Mouse (Mus musculus) midbrain, embryonic 12.5 days (tissue): ENCODE measurements around the gene Espn. TPM values are rescaled to one million over a fixed set of nuclear protein-coding genes. Genes with fewer than 3 reads are reported as not detected.

Experiments
- ATAC-seq: fragments of 200-750 bp; cut with Nextera tagmentation; 2 replicates; pipeline ENCODE4 v1.8.0; 2017; ENCODE audit warnings: low read depth, moderate TSS enrichment, moderate library complexity; ENCODE audit not compliant: low FRiP score
- H3K27ac ChIP-seq: fragments of 300-500 bp; sonication (generic); replicated peaks from 2 replicates; pipeline ENCODE4 v1.5.1; 2016; ENCODE audit warnings: mild to moderate bottlenecking
- H3K27me3 ChIP-seq: fragments of 300-500 bp; sonication (generic); 2 replicates; pipeline ENCODE4 v1.6.1; 2016; ENCODE audit warnings: mild to moderate bottlenecking
- H3K36me3 ChIP-seq: fragments of 300-500 bp; sonication (generic); 2 replicates; pipeline ENCODE4 v1.6.1; 2016
- H3K4me1 ChIP-seq: fragments of 300-500 bp; sonication (generic); 2 replicates; pipeline ENCODE4 v1.6.1; 2016
- H3K4me2 ChIP-seq: fragments of 300-500 bp; sonication (generic); replicated peaks from 2 replicates; pipeline ENCODE4 v1.6.1; 2016; ENCODE audit warnings: mild to moderate bottlenecking, moderate library complexity
- H3K4me3 ChIP-seq: fragments of 300-500 bp; sonication (generic); 2 replicates; pipeline ENCODE4 v1.5.1; 2016; ENCODE audit warnings: mild to moderate bottlenecking
- H3K9ac ChIP-seq: fragments of 300-500 bp; sonication (generic); replicated peaks from 2 replicates; pipeline ENCODE4 v1.6.1; 2016; ENCODE audit warnings: mild to moderate bottlenecking, moderate library complexity
- H3K9me3 ChIP-seq: fragments of 300-500 bp; sonication (generic); 2 replicates; pipeline ENCODE4 v1.6.1; 2016; ENCODE audit warnings: mild to moderate bottlenecking
- WGBS: fragments of 180-500 bp; shearing (Covaris S2); methylation state at CpG from one replicate; pipeline ENCODE4 v1.1.7; 2016; 5-methylcytosine and 5-hydroxymethylcytosine counted together
- polyA plus RNA-seq: library from polyadenylated mRNA; unstranded; fragments of >200 nt; fragmentation: Nextera tagmentation; extraction: Ambion mirVana; gene quantifications from 2 replicates; pipeline ENCODE4 v1.2.1, GENCODE M21; 2016

Espn gene
- polyA plus RNA-seq, 1 experiment from 2014 or later = 0.26 TPM

GRCm38 (mm10) chr4:152086505-152087210 lies 65.5 kb downstream of the Espn start:
- WGBS = under 1% methylated on average over 75 of the region's 92 CpGs
- H3K4me1 ChIP-seq = peaks cover 19% of the 10 kb centered on the region

DNA sequence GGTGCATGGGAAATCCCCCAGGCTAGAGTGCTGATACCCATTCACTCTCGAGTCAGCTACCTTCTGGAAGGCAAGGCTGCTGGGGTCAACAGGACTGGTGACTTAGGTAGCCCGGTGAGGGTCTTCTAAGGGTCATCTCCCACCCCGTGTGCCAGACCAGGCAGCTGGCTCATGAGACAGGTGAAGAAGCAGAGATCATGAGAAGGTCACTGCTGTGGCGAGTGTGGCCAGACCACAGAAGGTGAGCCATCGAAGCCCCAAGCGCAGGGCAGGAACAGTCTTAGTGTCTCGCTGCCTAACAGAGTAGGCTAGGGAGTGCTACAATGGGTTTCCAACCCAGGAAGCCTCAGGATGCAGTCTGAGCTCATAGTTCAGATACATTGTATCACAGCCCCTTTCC lies 67.6 kb downstream of the Espn start:
- Histone ChIP-seq H3K9ac (no peak overlapping the region), H3K9me3 (no peaks in the 10 kb centered on the region; the same call in 1 of the 2 replicates), H3K4me3 (no peak overlapping the region), H3K4me1 (peaks cover 19% of the 10 kb centered on the region), H3K4me2 (no peak overlapping the region), H3K36me3 (no peaks in the 10 kb centered on the region), H3K27ac (no peak overlapping the region), H3K27me3 (peaks cover 34% of the 10 kb centered on the region)
- no peak for ATAC-seq
- 87% methylated on average over 7 of the region's 7 CpGs for WGBS

More at GRCm38 (mm10) chr4:152086505-152087210, 65.5 kb downstream of the Espn start:
- Histone ChIP-seq H3K4me2 (peak overlapping the region; percentile 81), H3K4me3 (peak overlapping the region; percentile 76), H3K36me3 (no peaks in the 10 kb centered on the region), H3K9ac (peak overlapping the region; percentile 80), H3K9me3 (no peaks in the 10 kb centered on the region; the same call in 1 of the 2 replicates), H3K27me3 (peaks cover 34% of the 10 kb centered on the region), H3K27ac (no peak overlapping the region)
- peak; percentile 78 for ATAC-seq

DNA sequence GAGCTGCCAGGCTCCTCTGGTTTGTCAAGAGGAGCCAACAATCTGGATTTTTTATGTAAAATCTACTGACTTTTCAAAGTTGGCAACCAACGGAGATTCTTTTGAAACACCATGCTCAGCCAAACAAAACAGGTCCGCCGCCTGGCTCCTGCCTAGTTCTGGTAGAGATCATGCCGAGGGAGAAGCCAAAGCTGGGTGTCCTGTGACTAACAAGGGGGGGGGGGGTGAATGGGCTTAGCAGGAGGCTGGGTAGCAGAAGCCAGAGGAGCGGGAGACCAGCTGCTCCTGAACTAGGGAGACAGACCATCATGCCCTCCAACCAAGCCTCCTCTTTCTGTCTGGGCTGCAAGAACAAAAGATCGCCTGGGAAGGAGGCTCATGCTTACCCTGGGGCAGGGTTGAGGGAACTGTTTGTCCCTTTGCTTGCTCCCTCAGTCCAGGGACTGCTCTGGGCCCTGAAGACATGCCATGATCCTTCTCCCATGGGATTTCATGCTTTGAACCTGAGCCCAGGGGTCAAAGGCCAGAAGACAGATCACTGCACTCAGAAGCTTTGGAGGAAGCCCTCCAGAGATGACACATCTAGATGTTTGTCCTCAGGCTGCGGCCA lies 68.5 kb downstream of the Espn start:
- Histone ChIP-seq H3K4me3 (no peak overlapping the region), H3K4me2 (no peak overlapping the region), H3K27ac (no peak overlapping the region), H3K9ac (no peak overlapping the region), H3K27me3 (peaks cover 34% of the 10 kb centered on the region), H3K36me3 (no peaks in the 10 kb centered on the region), H3K4me1 (peaks cover 18% of the 10 kb centered on the region), H3K9me3 (no peaks in the 10 kb centered on the region; the same call in 1 of the 2 replicates)
- 68% methylated on average over 7 of the region's 7 CpGs for WGBS
- ATAC-seq = no peak

GRCm38 (mm10) chr4:152079931-152080330 lies 72.2 kb downstream of the Espn start:
- H3K36me3 ChIP-seq = no peaks in the 10 kb centered on the region
- H3K4me3 ChIP-seq = no peak overlapping the region
- no peaks in the 10 kb centered on the region; the same call in 1 of the 2 replicates for H3K9me3 ChIP-seq
- ATAC-seq = no peak
- H3K27ac ChIP-seq = no peak overlapping the region
- 75% methylated on average over 7 of the region's 7 CpGs for WGBS
- H3K9ac ChIP-seq = no peak overlapping the region
- H3K4me2 ChIP-seq = no peak overlapping the region
- H3K4me1 ChIP-seq = no peaks in the 10 kb centered on the region
- H3K27me3 ChIP-seq = peaks cover 13% of the 10 kb centered on the region

DNA sequence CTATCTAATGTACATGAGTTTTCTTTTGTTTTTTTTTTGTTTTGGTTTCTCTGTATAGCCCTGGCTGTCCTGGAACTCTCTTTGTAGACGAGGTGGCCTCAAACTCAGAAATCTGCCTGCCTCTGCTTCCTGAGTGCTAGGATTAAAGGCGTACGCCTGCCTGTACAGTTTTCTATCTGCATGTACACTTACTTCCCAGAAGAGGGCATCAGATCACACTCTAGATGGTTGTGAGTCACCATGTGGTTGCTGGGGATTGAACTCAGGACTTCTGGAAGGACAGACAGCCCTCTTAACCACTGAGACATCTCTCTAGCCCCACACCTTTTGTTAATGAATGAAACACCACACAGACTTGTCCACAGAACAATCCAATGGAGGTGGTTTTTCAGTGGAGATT lies 72.9 kb downstream of the Espn start:
- no peak overlapping the region for H3K4me3 ChIP-seq
- no peak for ATAC-seq
- H3K4me1 ChIP-seq = no peaks in the 10 kb centered on the region
- H3K4me2 ChIP-seq = no peak overlapping the region
- no peaks in the 10 kb centered on the region; the same call in 1 of the 2 replicates for H3K9me3 ChIP-seq
- 87% methylated on average over 3 of the region's 3 CpGs for WGBS
- no peaks in the 10 kb centered on the region for H3K36me3 ChIP-seq
- H3K27ac ChIP-seq = no peak overlapping the region
- peaks cover 7% of the 10 kb centered on the region for H3K27me3 ChIP-seq
- H3K9ac ChIP-seq = no peak overlapping the region

- no peak overlapping the region for H3K4me3 ChIP-seq
- ATAC-seq = no peak
- 91% methylated on average over 10 of the region's 10 CpGs for WGBS
These were observed 74.1 kb downstream of the Espn start for GRCm38 (mm10) chr4:152078105-152078530.

GRCm38 (mm10) chr4:152077191-152077590 lies 75.0 kb downstream of the Espn start:
- Histone ChIP-seq H3K36me3 (no peaks in the 10 kb centered on the region), H3K27me3 (no peaks in the 10 kb centered on the region), H3K9ac (no peak overlapping the region), H3K4me3 (no peak overlapping the region), H3K9me3 (no peaks in the 10 kb centered on the region; the same call in 1 of the 2 replicates), H3K27ac (no peak overlapping the region), H3K4me1 (peaks cover 6% of the 10 kb centered on the region), H3K4me2 (no peak overlapping the region)
- WGBS = 89% methylated on average over 9 of the region's 9 CpGs
- ATAC-seq = no peak

More at GRCm38 (mm10) chr4:152078105-152078530, 74.1 kb downstream of the Espn start:
- H3K4me1 ChIP-seq = no peaks in the 10 kb centered on the region
- no peaks in the 10 kb centered on the region; the same call in 1 of the 2 replicates for H3K9me3 ChIP-seq
- no peaks in the 10 kb centered on the region for H3K36me3 ChIP-seq
- H3K27me3 ChIP-seq = no peaks in the 10 kb centered on the region
- no peak overlapping the region for H3K27ac ChIP-seq
- H3K4me2 ChIP-seq = no peak overlapping the region
- H3K9ac ChIP-seq = no peak overlapping the region

GRCm38 (mm10) chr4:152074548-152074947 lies 77.6 kb downstream of the Espn start:
- Histone ChIP-seq H3K4me3 (no peak overlapping the region), H3K27me3 (no peaks in the 10 kb centered on the region), H3K4me1 (peaks cover 7% of the 10 kb centered on the region), H3K9ac (no peak overlapping the region), H3K4me2 (no peak overlapping the region), H3K27ac (no peak overlapping the region), H3K9me3 (no peaks in the 10 kb centered on the region), H3K36me3 (no peaks in the 10 kb centered on the region)
- WGBS = 82% methylated on average over 9 of the region's 9 CpGs
- ATAC-seq = no peak

- no peak for ATAC-seq
- peaks cover 7% of the 10 kb centered on the region for H3K4me1 ChIP-seq
- H3K27ac ChIP-seq = no peak overlapping the region
- no peak overlapping the region for H3K4me3 ChIP-seq
- no peaks in the 10 kb centered on the region for H3K9me3 ChIP-seq
- no peaks in the 10 kb centered on the region for H3K36me3 ChIP-seq
- 88% methylated on average over 6 of the region's 6 CpGs for WGBS
- H3K9ac ChIP-seq = no peak overlapping the region
- H3K27me3 ChIP-seq = no peaks in the 10 kb centered on the region
- no peak overlapping the region for H3K4me2 ChIP-seq
These were observed 78.5 kb downstream of the Espn start for GRCm38 (mm10) chr4:152073715-152074114.

DNA sequence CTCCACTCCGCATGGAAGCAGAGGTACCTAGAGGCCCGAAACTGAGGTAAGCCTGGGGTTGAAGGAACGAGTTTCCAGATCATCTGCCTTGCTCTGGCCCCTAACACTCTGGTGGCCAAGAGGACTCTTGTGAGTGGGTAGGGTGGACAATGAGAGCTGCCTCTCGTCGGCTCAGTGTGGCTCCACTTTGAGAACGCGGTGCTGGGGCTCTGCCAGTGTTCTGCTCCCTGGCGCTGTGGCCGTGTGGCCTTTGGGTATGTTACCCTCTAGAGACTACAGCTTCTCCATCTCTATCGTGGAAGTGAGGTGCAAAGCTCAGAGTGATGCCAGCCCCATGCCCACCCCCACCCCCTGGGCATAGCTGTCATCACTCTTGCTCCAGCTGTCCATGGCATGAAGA lies 79.5 kb downstream of the Espn start:
- peaks cover 7% of the 10 kb centered on the region for H3K4me1 ChIP-seq
- no peak for ATAC-seq
- WGBS = 63% methylated on average over 10 of the region's 10 CpGs
- no peaks in the 10 kb centered on the region for H3K36me3 ChIP-seq
- no peaks in the 10 kb centered on the region for H3K9me3 ChIP-seq
- no peak overlapping the region for H3K9ac ChIP-seq
- H3K27ac ChIP-seq = no peak overlapping the region
- H3K4me3 ChIP-seq = no peak overlapping the region
- H3K4me2 ChIP-seq = no peak overlapping the region
- no peaks in the 10 kb centered on the region for H3K27me3 ChIP-seq

DNA sequence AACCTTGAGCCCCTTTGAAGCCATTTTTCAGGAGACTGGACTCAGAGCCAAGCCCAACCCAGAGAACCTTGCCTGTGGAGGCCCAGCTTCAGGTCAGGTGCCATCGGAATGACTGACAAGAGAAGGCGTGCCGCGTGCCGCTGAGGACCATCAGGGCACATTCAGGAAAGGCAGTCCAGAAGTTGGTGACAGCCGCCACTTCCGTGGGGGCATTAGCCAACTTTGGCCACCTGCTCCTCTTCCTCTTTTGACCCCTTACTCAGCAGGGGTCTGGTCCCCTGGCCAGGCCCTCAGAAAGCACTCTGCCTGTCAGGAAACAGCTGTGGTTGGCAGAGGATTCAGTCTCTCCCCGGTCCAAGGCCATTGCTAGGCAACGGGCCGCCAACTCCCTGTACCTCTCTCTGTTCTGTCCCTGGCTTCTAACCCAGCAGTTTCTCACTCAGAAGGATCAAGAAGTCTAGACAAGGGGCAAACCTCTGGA lies 80.0 kb downstream of the Espn start, which contains the start of gene Plekhg5:
Gene Plekhg5, plus strand, starts transcription at position 378 of the 481 bp plus-strand sequence.
- peaks cover 7% of the 10 kb centered on the region for H3K4me1 ChIP-seq
- H3K9me3 ChIP-seq = no peaks in the 10 kb centered on the region
- no peak for ATAC-seq
- H3K4me2 ChIP-seq = no peak within 1 kb of the TSS
- no peaks in the 10 kb centered on the region for H3K36me3 ChIP-seq
- no peaks in the 10 kb centered on the region for H3K27me3 ChIP-seq
- no peak within 1 kb of the TSS for H3K9ac ChIP-seq
- no peak within 1 kb of the TSS for H3K4me3 ChIP-seq
- H3K27ac ChIP-seq = no peak within 1 kb of the TSS
- WGBS = 67% methylated on average over 10 of the region's 10 CpGs
